Comparison of ENCODE assay signal across 8 mouse cellular contexts in the genomic region with DNA sequence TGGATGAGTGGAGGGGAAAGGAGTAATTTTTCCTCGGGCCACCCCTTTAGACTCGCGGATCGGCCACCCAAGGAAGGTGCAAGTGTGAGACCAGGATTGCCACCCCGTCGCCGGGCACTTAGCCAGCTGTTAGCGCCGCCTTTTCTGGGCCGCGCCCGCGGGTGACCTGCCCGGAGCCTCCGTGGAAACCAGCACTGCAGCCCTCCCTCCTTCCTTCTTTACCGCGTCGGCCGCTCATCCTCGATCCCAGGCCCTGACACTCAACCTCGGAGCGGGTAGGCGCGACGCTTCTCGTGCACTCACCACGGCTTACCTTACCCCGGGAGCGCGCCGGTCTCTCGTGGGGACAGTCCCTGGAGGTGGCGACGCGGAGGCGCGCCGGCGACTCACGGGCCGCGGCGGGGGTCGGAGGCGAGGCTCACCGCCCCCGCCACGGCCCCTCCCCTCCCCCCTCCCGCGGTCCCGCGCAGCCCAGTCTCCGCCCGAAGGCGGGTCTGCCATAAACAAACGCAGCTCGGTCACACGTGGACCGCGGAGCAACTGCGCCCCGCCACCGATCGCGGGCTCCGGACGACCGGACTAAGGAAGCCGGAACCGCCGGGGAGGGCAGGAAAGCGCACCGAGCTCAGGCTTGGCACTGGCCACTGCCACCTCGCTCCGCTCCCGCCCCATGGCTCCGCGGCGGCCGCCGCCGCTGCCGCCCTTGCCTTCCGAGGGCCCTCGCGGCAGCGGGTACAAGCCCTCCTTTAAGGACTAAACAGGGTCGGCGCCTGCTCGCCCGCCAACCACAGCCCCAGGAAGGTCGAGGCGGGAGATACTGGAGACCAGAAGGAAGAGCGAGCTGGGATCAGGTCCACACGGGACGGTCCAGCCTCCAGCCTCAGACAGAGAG. TPM values are rescaled to one million over a fixed set of nuclear protein-coding genes. Genes with fewer than 3 reads are reported as not detected.
DNase-seq lines count a peak whose midpoint lies in the region; ATAC-seq lines count a peak whose summit lies in the region.

A gene (plus strand): TSS at position 221 of the 892 bp plus-strand sequence.

- peak; percentile 52 for DNase-seq in adrenal gland, postnatal 10 days
- peak; percentile 19 for DNase-seq in neural tube, embryonic 11.5 days (ENCODE audit: low spot score)
- DNase-seq in frontal cortex, postnatal 10 days (ENCODE audit: low spot score in 2 of 2): no peak
- no peak for DNase-seq in spleen, postnatal 4 days (ENCODE audit: low spot score in 2 of 2)
- no peak for DNase-seq in thymus, postnatal 36 days

- H3K9ac ChIP-seq in embryonic facial prominence, embryonic 12.5 days: peak within 1 kb of the TSS; percentile 52
- no peak within 1 kb of the TSS; the same call in 1 of the 2 replicates for H3K9ac ChIP-seq in hindbrain, embryonic 13.5 days
- H3K9ac ChIP-seq in limb, embryonic 15.5 days: peak within 1 kb of the TSS; percentile 20; the same call in 1 of the 2 replicates
- H3K9ac ChIP-seq in neural tube, embryonic 11.5 days (ENCODE audit: low read length): no peak within 1 kb of the TSS; the same call in 1 of the 2 replicates

- ATAC-seq in embryonic facial prominence, embryonic 12.5 days (ENCODE audit: insufficient number of reproducible peaks, insufficient read depth, low FRiP score, low TSS enrichment): 0 out of 2 replicates have a peak, but pooled peaks have one; percentile 24
- no peak for ATAC-seq in hindbrain, embryonic 13.5 days (ENCODE audit: low FRiP score)
- 0 out of 2 replicates have a peak, but pooled peaks have one; percentile 20 for ATAC-seq in limb, embryonic 15.5 days (ENCODE audit: insufficient number of reproducible peaks, low FRiP score, low TSS enrichment, low read depth)
- ATAC-seq in neural tube, embryonic 11.5 days (ENCODE audit: insufficient read depth, low FRiP score, low TSS enrichment): no peak

- no peaks in the 10 kb centered on the region for H3K9me3 ChIP-seq in embryonic facial prominence, embryonic 12.5 days
- H3K9me3 ChIP-seq in hindbrain, embryonic 13.5 days: no peaks in the 10 kb centered on the region
- H3K9me3 ChIP-seq in limb, embryonic 15.5 days: no peaks in the 10 kb centered on the region
- H3K9me3 ChIP-seq in neural tube, embryonic 11.5 days (ENCODE audit: control insufficient read depth, low read length): no peaks in the 10 kb centered on the region

- WGBS in embryonic facial prominence, embryonic 12.5 days: under 1% methylated on average over 89 of the region's 96 CpGs
- WGBS in hindbrain, embryonic 13.5 days: 1% methylated on average over 90 of the region's 96 CpGs
- WGBS in limb, embryonic 15.5 days: under 1% methylated on average over 96 of the region's 96 CpGs
- under 1% methylated on average over 85 of the region's 96 CpGs for WGBS in neural tube, embryonic 11.5 days

- H3K27ac ChIP-seq in embryonic facial prominence, embryonic 12.5 days: peak within 1 kb of the TSS; percentile 63; the same call in 1 of the 2 replicates
- H3K27ac ChIP-seq in hindbrain, embryonic 13.5 days: no peak within 1 kb of the TSS
- no peak within 1 kb of the TSS for H3K27ac ChIP-seq in limb, embryonic 15.5 days
- H3K27ac ChIP-seq in neural tube, embryonic 11.5 days (ENCODE audit: low read depth, low read length): no peak within 1 kb of the TSS

- peak within 1 kb of the TSS; percentile 40 for H3K4me3 ChIP-seq in embryonic facial prominence, embryonic 12.5 days
- peak within 1 kb of the TSS; percentile 22 for H3K4me3 ChIP-seq in hindbrain, embryonic 13.5 days
- H3K4me3 ChIP-seq in limb, embryonic 15.5 days: peak within 1 kb of the TSS; percentile 42
- peak within 1 kb of the TSS; percentile 23 for H3K4me3 ChIP-seq in neural tube, embryonic 11.5 days (ENCODE audit: low read depth, low read length)

- peaks cover 13% of the 10 kb centered on the region for H3K4me1 ChIP-seq in embryonic facial prominence, embryonic 12.5 days
- H3K4me1 ChIP-seq in hindbrain, embryonic 13.5 days (replicated peaks): peaks cover 20% of the 10 kb centered on the region
- peaks cover 38% of the 10 kb centered on the region for H3K4me1 ChIP-seq in limb, embryonic 15.5 days
- peaks cover 12% of the 10 kb centered on the region for H3K4me1 ChIP-seq in neural tube, embryonic 11.5 days (ENCODE audit: control insufficient read depth, insufficient read depth, low read length)

- H3K36me3 ChIP-seq in embryonic facial prominence, embryonic 12.5 days: no peaks in the 10 kb centered on the region
- no peaks in the 10 kb centered on the region for H3K36me3 ChIP-seq in hindbrain, embryonic 13.5 days
- H3K36me3 ChIP-seq in limb, embryonic 15.5 days: no peaks in the 10 kb centered on the region
- H3K36me3 ChIP-seq in neural tube, embryonic 11.5 days (ENCODE audit: control insufficient read depth, insufficient read depth, low read length): no peaks in the 10 kb centered on the region

- H3K4me2 ChIP-seq in embryonic facial prominence, embryonic 12.5 days (replicated peaks): peak within 1 kb of the TSS; percentile 63
- H3K4me2 ChIP-seq in hindbrain, embryonic 13.5 days: peak within 1 kb of the TSS; percentile 38
- H3K4me2 ChIP-seq in limb, embryonic 15.5 days: peak within 1 kb of the TSS; percentile 85
- peak within 1 kb of the TSS; percentile 36 for H3K4me2 ChIP-seq in neural tube, embryonic 11.5 days (ENCODE audit: low read depth)

- peaks cover 89% of the 10 kb centered on the region for H3K27me3 ChIP-seq in embryonic facial prominence, embryonic 12.5 days
- peaks cover 98% of the 10 kb centered on the region for H3K27me3 ChIP-seq in hindbrain, embryonic 13.5 days
- peaks cover 96% of the 10 kb centered on the region for H3K27me3 ChIP-seq in limb, embryonic 15.5 days
- peaks cover 97% of the 10 kb centered on the region for H3K27me3 ChIP-seq in neural tube, embryonic 11.5 days (ENCODE audit: control insufficient read depth, insufficient read depth, low read length)

RNA-seq across cellular contexts. Expression of the gene that starts here (rescaled TPM):
- total RNA-seq in adrenal gland, postnatal 10 days (2021): under 1 TPM in 1 of 2 experiments, not detected in 1; 0.09 TPM
- polyA plus RNA-seq in embryonic facial prominence, embryonic 12.5 days (2016; fragmentation: Nextera tagmentation; extraction: Ambion mirVana): 4.3 and 5.0 TPM in 2 replicates
- 0.08 TPM in 1 of 2 replicates, not detected in the other for polyA plus RNA-seq in hindbrain, embryonic 13.5 days (2015; fragmentation: Nextera tagmentation; extraction: Ambion mirVana)
- 0.64 and 0.81 TPM in 2 replicates for polyA plus RNA-seq in limb, embryonic 15.5 days (2015; fragmentation: Nextera tagmentation; extraction: Ambion mirVana)
- 0.16 and 0.35 TPM in 2 replicates for polyA plus RNA-seq in neural tube, embryonic 11.5 days (2014; fragmentation: Nextera tagmentation; extraction: Ambion mirVana)

Comparison
In these comparisons a context has a peak if more than half of its experiments do, and no peak if none do; other contexts are left out.
1. Peak in DNase-seq in adrenal gland, postnatal 10 days; RNA of the gene not detected or under 1 TPM.
2. Peak in ATAC-seq, H3K4me3 ChIP-seq, H3K9ac ChIP-seq and H3K4me2 ChIP-seq in limb, embryonic 15.5 days; RNA of the gene not detected or under 1 TPM.
3. Peak in DNase-seq, H3K4me3 ChIP-seq and H3K4me2 ChIP-seq in neural tube, embryonic 11.5 days; RNA of the gene not detected or under 1 TPM.